ENCODE assay signal across 8 mouse cellular contexts in the genomic region with DNA sequence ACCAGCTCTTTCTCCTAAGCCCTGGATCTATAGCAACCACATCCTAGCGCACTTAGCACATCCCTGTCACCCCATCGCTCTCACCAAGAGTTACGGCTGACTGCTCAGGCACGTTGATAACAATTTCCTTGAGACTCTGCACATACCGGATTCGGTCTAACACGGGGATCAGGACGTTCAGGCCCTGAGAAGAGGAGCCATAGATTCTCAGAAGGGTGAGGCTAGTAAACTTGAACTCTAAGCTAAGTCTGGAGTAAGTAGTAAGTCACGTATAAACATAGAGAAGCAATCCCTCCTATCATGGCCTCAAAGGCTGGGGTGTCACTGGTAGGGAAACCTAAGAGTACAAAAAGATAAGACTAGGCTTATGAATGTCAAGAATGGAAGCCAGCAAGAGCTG. TPM values are rescaled to one million over a fixed set of nuclear protein-coding genes. Genes with fewer than 3 reads are reported as not detected.
DNase-seq lines count a peak whose midpoint lies in the region; ATAC-seq and TF ChIP-seq lines count a peak whose summit lies in the region.

No protein-coding gene starts in this region.

- no peak for TF ChIP-seq CTCF in lung, embryonic 14.5 days (IDR thresholded peaks at IDR 0.05; ENCODE audit: low read depth)
- no peak for TF ChIP-seq CTCF in embryonic fibroblast, embryonic 13.5 days (IDR thresholded peaks at IDR 0.05; ENCODE audit: borderline replicate concordance, insufficient read depth, low read length)
- TF ChIP-seq CTCF in intestine, postnatal 0 days (IDR thresholded peaks at IDR 0.05; ENCODE audit: low read depth): no peak

- no peak for DNase-seq in lung, embryonic 14.5 days
- DNase-seq in lung, adult 18-20 months: no peak
- no peak for DNase-seq in layer of hippocampus, adult 11-12 months (ENCODE audit: low spot score)
- DNase-seq in embryo, embryonic 10.5 days (ENCODE audit: low spot score): no peak
- DNase-seq in urinary bladder, postnatal 14 days (ENCODE audit: low spot score): no peak

- H3K27me3 ChIP-seq in lung, embryonic 14.5 days (ENCODE audit: insufficient read depth, low read length): no peaks in the 10 kb centered on the region
- H3K27me3 ChIP-seq in intestine, postnatal 0 days (replicated peaks; ENCODE audit: control insufficient read depth, insufficient read depth, low read length): no peaks in the 10 kb centered on the region
- H3K27me3 ChIP-seq in neural tube, embryonic 15.5 days (replicated peaks): no peaks in the 10 kb centered on the region

- peak overlapping the region; percentile 73 for H3K4me2 ChIP-seq in lung, embryonic 14.5 days
- H3K4me2 ChIP-seq in intestine, postnatal 0 days (replicated peaks; ENCODE audit: low read depth): peak overlapping the region; percentile 84
- peak overlapping the region; percentile 83 for H3K4me2 ChIP-seq in neural tube, embryonic 15.5 days

- peak overlapping the region; percentile 83 for H3K9ac ChIP-seq in lung, embryonic 14.5 days
- peak overlapping the region; percentile 90 for H3K9ac ChIP-seq in intestine, postnatal 0 days (ENCODE audit: low read depth, low read length)
- H3K9ac ChIP-seq in neural tube, embryonic 15.5 days (replicated peaks): peak overlapping the region; percentile 89

- no peaks in the 10 kb centered on the region for H3K9me3 ChIP-seq in lung, embryonic 14.5 days (ENCODE audit: low read depth, low read length)
- no peaks in the 10 kb centered on the region for H3K9me3 ChIP-seq in intestine, postnatal 0 days (ENCODE audit: control insufficient read depth)
- H3K9me3 ChIP-seq in neural tube, embryonic 15.5 days (replicated peaks): no peaks in the 10 kb centered on the region

- H3K4me3 ChIP-seq in lung, embryonic 14.5 days (ENCODE audit: low read depth, low read length): peak overlapping the region; percentile 67
- peak overlapping the region; percentile 84 for H3K4me3 ChIP-seq in embryonic fibroblast, embryonic 13.5 days (ENCODE audit: insufficient read depth, low read length)
- peak overlapping the region; percentile 76 for H3K4me3 ChIP-seq in intestine, postnatal 0 days (ENCODE audit: low read depth, low read length)
- H3K4me3 ChIP-seq in neural tube, embryonic 15.5 days (replicated peaks): peak overlapping the region; percentile 88

- H3K36me3 ChIP-seq in lung, embryonic 14.5 days (ENCODE audit: insufficient read depth): peaks cover 54% of the 10 kb centered on the region
- H3K36me3 ChIP-seq in intestine, postnatal 0 days (ENCODE audit: control insufficient read depth, insufficient read depth): peaks cover 27% of the 10 kb centered on the region
- peaks cover 51% of the 10 kb centered on the region for H3K36me3 ChIP-seq in neural tube, embryonic 15.5 days

- no peak for ATAC-seq in lung, embryonic 14.5 days (ENCODE audit: insufficient read depth)
- no peak for ATAC-seq in intestine, postnatal 0 days
- no peak for ATAC-seq in neural tube, embryonic 15.5 days (ENCODE audit: low FRiP score)

- 63% methylated on average over 9 of the region's 9 CpGs for WGBS in lung, embryonic 14.5 days
- 50% methylated on average over 9 of the region's 9 CpGs for WGBS in intestine, postnatal 0 days
- 66% methylated on average over 9 of the region's 9 CpGs for WGBS in neural tube, embryonic 15.5 days

- H3K27ac ChIP-seq in lung, embryonic 14.5 days (ENCODE audit: low read depth): peak overlapping the region; percentile 78; the same call in 1 of the 2 replicates
- H3K27ac ChIP-seq in embryonic fibroblast, embryonic 13.5 days (ENCODE audit: insufficient read depth, low read length): no peak overlapping the region
- peak overlapping the region; percentile 82; the same call in 1 of the 2 replicates for H3K27ac ChIP-seq in intestine, postnatal 0 days (ENCODE audit: low read depth, low read length)
- H3K27ac ChIP-seq in neural tube, embryonic 15.5 days (replicated peaks): peak overlapping the region; percentile 93

- 0 out of 2 replicates have a peak, but pooled peaks have one; percentile 19 for TF ChIP-seq POLR2A in embryonic fibroblast, embryonic 13.5 days (IDR thresholded peaks at IDR 0.05; ENCODE audit: low read depth, low read length)

- peaks cover 5% of the 10 kb centered on the region; the same call in 1 of the 2 replicates for H3K4me1 ChIP-seq in lung, embryonic 14.5 days (ENCODE audit: insufficient read depth)
- H3K4me1 ChIP-seq in embryonic fibroblast, embryonic 13.5 days (ENCODE audit: control insufficient read depth, insufficient read depth, low read length): peaks cover 3% of the 10 kb centered on the region; the same call in 1 of the 2 replicates
- H3K4me1 ChIP-seq in intestine, postnatal 0 days (replicated peaks; ENCODE audit: control insufficient read depth, insufficient read depth, low read length): 0 out of 2 replicates have a peak, but pooled peaks cover 3% of the 10 kb centered on the region
- H3K4me1 ChIP-seq in neural tube, embryonic 15.5 days: peaks cover 25% of the 10 kb centered on the region

RNA-seq across cellular contexts. Expression of a gene that starts 1.2 kb away (rescaled TPM):
- polyA plus RNA-seq in lung, embryonic 14.5 days (2014; fragmentation: Nextera tagmentation; extraction: Ambion mirVana): 331 and 340 TPM in 2 replicates
- 91.7 and 107 TPM in 2 replicates for polyA plus RNA-seq in embryonic fibroblast, embryonic 13.5 days (2011; ENCODE audit: insufficient read length, low read depth, missing spikeins)
- 119 and 120 TPM in 2 replicates for polyA plus RNA-seq in intestine, postnatal 0 days (2015; fragmentation: Nextera tagmentation; extraction: Ambion mirVana)
- 231 and 240 TPM in 2 replicates for polyA plus RNA-seq in neural tube, embryonic 15.5 days (2015; fragmentation: Nextera tagmentation; extraction: Ambion mirVana)

RNA-seq across cellular contexts. Expression of a gene that starts 4.7 kb away (rescaled TPM):
- polyA plus RNA-seq in lung, embryonic 14.5 days (2014; fragmentation: Nextera tagmentation; extraction: Ambion mirVana): 19.2 and 21.4 TPM in 2 replicates
- 8.6 and 15.0 TPM in 2 replicates for polyA plus RNA-seq in embryonic fibroblast, embryonic 13.5 days (2011; ENCODE audit: insufficient read length, low read depth, missing spikeins)
- 14.3 and 15.4 TPM in 2 replicates for polyA plus RNA-seq in intestine, postnatal 0 days (2015; fragmentation: Nextera tagmentation; extraction: Ambion mirVana)
- polyA plus RNA-seq in neural tube, embryonic 15.5 days (2015; fragmentation: Nextera tagmentation; extraction: Ambion mirVana): 27.8 and 30.8 TPM in 2 replicates

RNA-seq across cellular contexts. Expression of a gene that starts 15.7 kb away (rescaled TPM):
- polyA plus RNA-seq in lung, embryonic 14.5 days (2014; fragmentation: Nextera tagmentation; extraction: Ambion mirVana): 7.1 and 7.8 TPM in 2 replicates
- polyA plus RNA-seq in embryonic fibroblast, embryonic 13.5 days (2011; ENCODE audit: insufficient read length, low read depth, missing spikeins): 26.7 and 50.0 TPM in 2 replicates
- polyA plus RNA-seq in intestine, postnatal 0 days (2015; fragmentation: Nextera tagmentation; extraction: Ambion mirVana): 5.9 and 6.3 TPM in 2 replicates
- 27.5 and 28.5 TPM in 2 replicates for polyA plus RNA-seq in neural tube, embryonic 15.5 days (2015; fragmentation: Nextera tagmentation; extraction: Ambion mirVana)

RNA-seq across cellular contexts. Expression of a gene that starts 20.0 kb away (rescaled TPM):
- polyA plus RNA-seq in lung, embryonic 14.5 days (2014; fragmentation: Nextera tagmentation; extraction: Ambion mirVana): 19.4 and 20.8 TPM in 2 replicates
- 7.7 and 9.4 TPM in 2 replicates for polyA plus RNA-seq in embryonic fibroblast, embryonic 13.5 days (2011; ENCODE audit: insufficient read length, low read depth, missing spikeins)
- polyA plus RNA-seq in intestine, postnatal 0 days (2015; fragmentation: Nextera tagmentation; extraction: Ambion mirVana): 5.2 and 6.2 TPM in 2 replicates
- polyA plus RNA-seq in neural tube, embryonic 15.5 days (2015; fragmentation: Nextera tagmentation; extraction: Ambion mirVana): 21.0 and 22.8 TPM in 2 replicates

RNA-seq across cellular contexts. Expression of a gene that starts 28.4 kb away (rescaled TPM):
- polyA plus RNA-seq in lung, embryonic 14.5 days (2014; fragmentation: Nextera tagmentation; extraction: Ambion mirVana): 7.6 and 8.2 TPM in 2 replicates
- polyA plus RNA-seq in embryonic fibroblast, embryonic 13.5 days (2011; ENCODE audit: insufficient read length, low read depth, missing spikeins): 2.9 and 4.5 TPM in 2 replicates
- 1.5 TPM in 2 replicates for polyA plus RNA-seq in intestine, postnatal 0 days (2015; fragmentation: Nextera tagmentation; extraction: Ambion mirVana)
- 11.1 and 12.3 TPM in 2 replicates for polyA plus RNA-seq in neural tube, embryonic 15.5 days (2015; fragmentation: Nextera tagmentation; extraction: Ambion mirVana)
